Mouse (Mus musculus) frontal cortex, adult 2 months (tissue): ENCODE measurements at regions not wholly inside any gene's neighbourhood (a gene's known extent, or its start where the extent isn't known, plus 50 kb on each side); places are given as distances from the start of the nearest gene placed in this dataset.

Experiments used
- DNase-seq, 2 experiments: peaks; one replicate each; pipeline ENCODE4 v3.0.0; 2022; ENCODE audit warnings: low spot score in 1 of 2; ENCODE audit errors: extremely low spot score in 1 of 2

DNA sequence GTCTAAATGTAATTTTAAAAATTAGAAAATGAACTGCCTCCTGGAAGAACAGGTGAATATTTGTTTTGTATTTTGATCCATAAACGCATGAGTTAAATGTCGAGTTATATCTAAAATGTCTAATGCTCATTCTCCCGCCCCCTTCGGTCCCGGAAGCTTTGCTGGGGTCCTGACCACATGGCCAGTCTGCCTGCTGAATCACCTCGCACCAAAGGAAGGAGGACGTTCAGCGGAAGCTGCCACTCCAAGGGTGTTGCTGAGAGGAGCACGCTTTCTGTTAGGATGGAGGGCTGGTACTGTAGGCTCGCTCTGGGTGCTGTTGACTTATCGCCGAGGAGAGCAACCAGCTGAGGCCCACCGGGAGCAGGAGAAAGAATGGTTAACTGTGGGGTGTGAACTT lies 328.0 kb downstream of the Zfp706 start:
- no peak for DNase-seq

DNA sequence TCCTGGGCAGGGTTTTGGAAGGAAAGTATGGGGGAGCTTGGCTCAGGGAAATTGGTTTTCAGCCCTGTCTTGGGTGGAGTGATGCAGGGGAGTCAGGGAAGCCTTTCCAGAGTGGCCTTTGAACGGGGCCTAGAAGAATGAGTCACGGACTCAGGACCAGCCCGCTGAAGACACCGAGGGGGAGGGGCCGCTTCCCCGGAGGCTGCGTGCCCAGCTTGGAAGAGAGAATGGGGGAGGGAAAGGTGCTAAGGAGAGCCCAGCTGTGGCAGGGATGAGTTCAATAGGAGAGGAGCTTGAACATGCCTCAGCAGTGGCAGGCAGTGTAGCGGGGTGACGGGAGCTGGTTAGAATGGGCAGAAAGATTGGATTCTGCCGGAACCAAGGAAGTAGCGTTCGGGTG lies 337.8 kb downstream of the Zfp706 start:
- DNase-seq: no peak

DNA sequence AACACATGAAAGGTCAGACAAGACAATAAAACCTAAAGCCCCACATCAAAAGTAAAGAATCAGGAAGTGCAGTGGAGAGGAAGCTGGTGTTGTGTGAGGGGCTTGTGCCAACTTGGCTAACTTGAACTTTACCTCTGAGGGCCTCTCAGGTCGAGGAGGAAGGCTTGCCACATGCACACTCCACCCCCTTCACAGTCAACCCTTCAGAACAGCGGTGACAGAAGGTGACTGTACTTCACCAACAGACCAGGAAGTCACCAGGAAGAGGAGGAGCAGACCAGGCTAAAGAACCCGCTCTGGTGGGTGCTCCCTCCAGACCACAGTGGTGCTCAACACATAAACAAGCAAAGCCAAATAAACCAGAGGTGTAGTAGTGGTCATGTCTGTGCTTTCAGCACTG lies 341.0 kb downstream of the Zfp706 start:
- DNase-seq: no peak

DNA sequence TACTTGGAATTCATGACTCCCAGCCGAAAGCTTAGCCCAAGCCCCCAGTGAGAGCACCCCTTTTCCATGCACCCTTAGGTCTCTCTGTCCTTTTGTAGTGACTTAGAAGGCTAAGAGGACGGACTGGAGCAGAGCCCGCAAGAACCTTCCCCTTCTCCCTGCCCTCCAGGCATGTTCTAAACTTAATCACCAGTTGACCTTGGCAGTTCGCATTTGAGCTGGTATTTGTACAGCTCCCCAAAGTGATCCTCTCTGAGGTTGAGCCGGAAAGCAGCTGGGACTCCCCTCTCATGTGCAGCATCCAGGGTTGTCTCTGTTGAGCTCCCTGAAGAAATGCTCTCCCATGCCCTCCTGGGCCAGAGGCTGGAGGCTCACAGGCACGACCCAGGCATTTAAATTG lies 343.2 kb downstream of the Zfp706 start:
- DNase-seq: no peak

DNA sequence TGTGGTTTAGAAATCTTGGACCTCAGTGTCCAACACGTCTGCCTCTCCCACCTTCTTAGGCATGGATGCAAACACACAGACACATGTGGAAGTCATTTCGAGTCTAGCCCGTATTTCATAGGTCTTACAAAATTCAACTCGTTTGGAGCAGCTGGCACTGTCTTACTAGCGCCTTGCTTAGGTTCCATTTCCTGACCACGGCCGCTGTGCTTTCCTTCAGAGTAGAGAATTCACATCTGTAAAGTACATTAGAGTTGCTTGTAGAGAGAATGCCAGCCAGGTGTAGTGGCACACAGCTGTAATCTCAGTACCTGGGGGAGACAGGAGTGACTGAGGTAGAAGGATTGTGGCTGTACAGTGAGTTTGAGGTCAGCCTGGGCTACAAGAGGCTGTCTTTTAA lies 346.6 kb downstream of the Zfp706 start:
- no peak for DNase-seq
